Mouse (Mus musculus) ES-Bruce4 (cell line): ENCODE results near the gene Thada. TPM values are rescaled to one million over a fixed set of nuclear protein-coding genes. Genes with fewer than 3 reads are reported as not detected.

Source experiments
- H3K27ac ChIP-seq: 2 replicates; pipeline ENCODE4 v1.5.1; 2012; ENCODE audit warnings: low read length, inconsistent platforms; ENCODE audit not compliant: insufficient read depth
- H3K27me3 ChIP-seq: 2 replicates; pipeline ENCODE4 v1.6.1; 2012; ENCODE audit warnings: mild to moderate bottlenecking, low read length, inconsistent platforms; ENCODE audit not compliant: control insufficient read depth, poor library complexity, insufficient read depth, severe bottlenecking
- H3K36me3 ChIP-seq: 2 replicates; pipeline ENCODE4 v1.6.1; 2012; ENCODE audit warnings: inconsistent platforms, mild to moderate bottlenecking, low read length, moderate library complexity; ENCODE audit not compliant: control insufficient read depth, poor library complexity, insufficient read depth, severe bottlenecking
- H3K4me1 ChIP-seq: one replicate; pipeline ENCODE4 v1.8.1; 2011; ENCODE audit warnings: low read length; ENCODE audit not compliant: control insufficient read depth, insufficient read depth
- H3K4me3 ChIP-seq: 2 replicates; pipeline ENCODE4 v1.5.1; 2011; ENCODE audit warnings: low read depth, mild to moderate bottlenecking, low read length
- H3K9ac ChIP-seq: 2 replicates; pipeline ENCODE4 v1.6.1; 2012; ENCODE audit warnings: low read depth, mild to moderate bottlenecking, inconsistent platforms; ENCODE audit not compliant: poor library complexity, severe bottlenecking
- H3K9me3 ChIP-seq: replicated peaks from 2 replicates; pipeline ENCODE4 v1.6.1; 2012; ENCODE audit warnings: mild to moderate bottlenecking, low read length, inconsistent platforms; ENCODE audit not compliant: control insufficient read depth, poor library complexity, insufficient read depth, severe bottlenecking
- CTCF ChIP-seq: IDR thresholded peaks from one replicate; pipeline ENCODE4 v1.8.1; 2011; ENCODE audit warnings: low read depth, low read length
- EP300 ChIP-seq: IDR thresholded peaks from 2 replicates; pipeline ENCODE4 v1.6.1; 2011; ENCODE audit warnings: low read depth, low read length; ENCODE audit not compliant: insufficient read depth
- POLR2A ChIP-seq: IDR thresholded peaks from one replicate; pipeline ENCODE4 v1.8.1; 2011; ENCODE audit warnings: low read length; ENCODE audit not compliant: insufficient read depth
- polyA plus RNA-seq: library from polyadenylated mRNA; stranded (reverse); fragments of >200 nt; gene quantifications from 2 replicates; pipeline ENCODE4 v1.2.4, GENCODE M21; 2011; ENCODE audit warnings: low read depth; ENCODE audit not compliant: missing spikeins, insufficient read depth, insufficient read length

The Thada gene
- polyA plus RNA-seq, 1 experiment = 38.0 TPM

GRCm38 (mm10) chr17:84431991-84432390 is 34.0 kb downstream of the Thada start:
- H3K4me1 ChIP-seq = no peaks in the 10 kb centered on the region
- H3K9ac ChIP-seq = no peak overlapping the region
- no peaks in the 10 kb centered on the region for H3K27me3 ChIP-seq
- no peak overlapping the region for H3K27ac ChIP-seq
- H3K4me3 ChIP-seq = no peak overlapping the region
- H3K9me3 ChIP-seq = no peaks in the 10 kb centered on the region
- TF ChIP-seq CTCF = no peak
- TF ChIP-seq EP300 = no peak
- TF ChIP-seq POLR2A = no peak
- peaks cover 57% of the 10 kb centered on the region for H3K36me3 ChIP-seq

- Histone ChIP-seq H3K27me3 (no peaks in the 10 kb centered on the region), H3K9ac (no peak overlapping the region), H3K36me3 (peaks cover 43% of the 10 kb centered on the region), H3K27ac (no peak overlapping the region), H3K4me3 (no peak overlapping the region), H3K9me3 (no peaks in the 10 kb centered on the region), H3K4me1 (no peaks in the 10 kb centered on the region)
- TF ChIP-seq EP300 (no peak), POLR2A (no peak), CTCF (no peak)
Observed at GRCm38 (mm10) chr17:84424258-84424657, 41.7 kb downstream of the Thada start.

GRCm38 (mm10) chr17:84422916-84423315 is 43.1 kb downstream of the Thada start:
- Histone ChIP-seq H3K9me3 (no peaks in the 10 kb centered on the region), H3K4me1 (no peaks in the 10 kb centered on the region), H3K9ac (no peak overlapping the region), H3K4me3 (no peak overlapping the region), H3K27me3 (no peaks in the 10 kb centered on the region), H3K36me3 (peaks cover 34% of the 10 kb centered on the region), H3K27ac (no peak overlapping the region)
- no peak for TF ChIP-seq EP300
- no peak for TF ChIP-seq CTCF
- TF ChIP-seq POLR2A = no peak

- Histone ChIP-seq H3K27me3 (no peaks in the 10 kb centered on the region), H3K9ac (no peak overlapping the region), H3K27ac (no peak overlapping the region), H3K4me3 (no peak overlapping the region), H3K36me3 (peaks cover 33% of the 10 kb centered on the region), H3K4me1 (no peaks in the 10 kb centered on the region), H3K9me3 (no peaks in the 10 kb centered on the region)
- TF ChIP-seq EP300 (no peak), POLR2A (no peak), CTCF (no peak)
Observed at GRCm38 (mm10) chr17:84422001-84422785, 43.8 kb downstream of the Thada start.

- peaks cover 29% of the 10 kb centered on the region for H3K36me3 ChIP-seq
- no peaks in the 10 kb centered on the region for H3K27me3 ChIP-seq
- H3K9me3 ChIP-seq = no peaks in the 10 kb centered on the region
- no peak overlapping the region for H3K27ac ChIP-seq
- no peaks in the 10 kb centered on the region for H3K4me1 ChIP-seq
- no peak overlapping the region for H3K4me3 ChIP-seq
- no peak overlapping the region for H3K9ac ChIP-seq
- TF ChIP-seq EP300 = no peak
- peak; percentile 60 for TF ChIP-seq CTCF
- no peak for TF ChIP-seq POLR2A
Observed at GRCm38 (mm10) chr17:84421042-84421441, 45.0 kb downstream of the Thada start.

- Histone ChIP-seq H3K36me3 (peaks cover 28% of the 10 kb centered on the region), H3K9ac (no peak overlapping the region), H3K27ac (no peak overlapping the region), H3K9me3 (no peaks in the 10 kb centered on the region), H3K27me3 (no peaks in the 10 kb centered on the region), H3K4me1 (no peaks in the 10 kb centered on the region), H3K4me3 (no peak overlapping the region)
- no peak for TF ChIP-seq CTCF
- no peak for TF ChIP-seq POLR2A
- no peak for TF ChIP-seq EP300
Observed at GRCm38 (mm10) chr17:84420276-84420639, 45.7 kb downstream of the Thada start.
